Mouse (Mus musculus): Measurements from ENCODE around the gene Sipa1l1. TPM values are rescaled to one million over a fixed set of nuclear protein-coding genes. Genes with fewer than 3 reads are reported as not detected.
A peak's percentile ranks its signal among the peaks of the same experiment; 100 is the strongest.

The Sipa1l1 gene
- polyA plus RNA-seq (2012; rRNA removed) = 181 and 182 TPM in 2 replicates

- peak; percentile 94 to 97 for DNase-seq (ENCODE audit: extremely low spot score in 1 of 2, low spot score in 1 of 2)
Observed at GRCm38 (mm10) chr12:82168820-82169533, at the start of gene Sipa1l1. TSS of gene Sipa1l1 (plus strand) at chr12:82169320.

DNA sequence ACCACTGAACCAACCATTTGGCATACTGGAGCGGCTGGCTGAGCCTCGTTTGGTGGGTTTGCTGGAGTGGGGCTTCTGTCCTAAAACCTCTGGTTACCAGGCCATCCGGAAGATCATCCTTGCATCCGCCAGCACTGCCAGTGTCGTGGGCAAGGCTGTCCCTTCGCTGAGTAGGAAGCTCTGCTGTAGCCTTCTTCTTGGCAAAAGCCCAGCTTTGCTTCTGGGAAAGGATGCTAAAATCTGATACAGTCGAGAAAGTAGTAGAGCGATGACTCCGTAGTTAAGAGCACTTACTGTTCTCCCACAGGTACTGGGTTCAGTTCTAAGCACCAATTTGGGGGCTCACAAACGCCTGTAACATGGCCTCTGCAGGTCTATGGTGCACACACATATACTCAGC lies 47.2 kb upstream of the Sipa1l1 start:
- peak in 1 of 2 experiments; percentile 72 for DNase-seq (ENCODE audit: extremely low spot score in 1 of 2, low spot score in 1 of 2)

- peak in 1 of 2 experiments; percentile 57 for DNase-seq (ENCODE audit: extremely low spot score in 1 of 2, low spot score in 1 of 2)
Observed at GRCm38 (mm10) chr12:82122450-82123249, 46.5 kb upstream of the Sipa1l1 start.

DNA sequence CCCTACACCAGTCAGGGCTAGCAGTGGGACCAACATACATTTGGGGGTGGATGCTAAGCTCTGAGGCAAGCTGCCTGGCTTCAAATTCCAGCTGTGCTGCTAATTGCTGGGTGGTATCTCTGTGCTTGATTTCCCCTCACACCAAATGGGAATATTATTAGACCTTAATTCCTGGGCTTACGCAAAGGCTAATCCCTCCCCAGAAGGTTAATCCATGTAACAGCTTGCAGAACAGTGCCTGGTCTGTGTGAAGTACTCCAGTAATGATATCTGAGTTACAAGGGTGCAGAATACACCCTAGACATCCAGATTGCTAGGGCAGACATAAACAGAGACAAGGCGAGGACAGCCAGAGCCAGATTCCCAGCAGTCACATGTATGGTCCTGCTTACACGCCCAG lies 42.3 kb upstream of the Sipa1l1 start:
- no peak for DNase-seq (ENCODE audit: extremely low spot score in 1 of 2, low spot score in 1 of 2)

GRCm38 (mm10) chr12:82139234-82140166 lies 29.6 kb upstream of the Sipa1l1 start:
- no peak for DNase-seq (ENCODE audit: extremely low spot score in 1 of 2, low spot score in 1 of 2)

GRCm38 (mm10) chr12:82143371-82143770 lies 25.7 kb upstream of the Sipa1l1 start:
- DNase-seq (ENCODE audit: extremely low spot score in 1 of 2, low spot score in 1 of 2) = no peak

DNA sequence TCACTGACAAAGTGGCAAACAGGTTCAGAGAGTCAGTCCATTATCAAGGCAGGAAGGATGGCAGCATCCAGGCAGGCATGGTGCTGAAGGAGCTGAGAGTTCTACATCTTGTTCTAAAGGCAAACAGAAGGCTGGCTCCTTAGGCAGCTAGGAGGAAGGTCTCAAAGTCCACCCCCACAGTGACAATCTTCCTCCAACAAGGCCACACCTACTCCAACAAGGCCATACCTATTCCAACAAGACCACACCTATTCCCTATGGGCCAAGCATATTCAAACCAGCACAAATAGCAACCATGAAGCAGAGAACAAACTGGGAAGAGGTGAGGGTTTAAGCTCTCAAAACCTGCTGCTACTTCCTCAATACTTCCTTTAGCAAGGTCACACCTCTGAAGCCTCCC lies 23.9 kb upstream of the Sipa1l1 start:
- no peak for DNase-seq (ENCODE audit: extremely low spot score in 1 of 2, low spot score in 1 of 2)

- no peak for DNase-seq (ENCODE audit: extremely low spot score in 1 of 2, low spot score in 1 of 2)
Observed at GRCm38 (mm10) chr12:82147021-82147693, 22.0 kb upstream of the Sipa1l1 start.

GRCm38 (mm10) chr12:82148328-82148930 lies 20.7 kb upstream of the Sipa1l1 start:
- DNase-seq (ENCODE audit: extremely low spot score in 1 of 2, low spot score in 1 of 2) = no peak

DNA sequence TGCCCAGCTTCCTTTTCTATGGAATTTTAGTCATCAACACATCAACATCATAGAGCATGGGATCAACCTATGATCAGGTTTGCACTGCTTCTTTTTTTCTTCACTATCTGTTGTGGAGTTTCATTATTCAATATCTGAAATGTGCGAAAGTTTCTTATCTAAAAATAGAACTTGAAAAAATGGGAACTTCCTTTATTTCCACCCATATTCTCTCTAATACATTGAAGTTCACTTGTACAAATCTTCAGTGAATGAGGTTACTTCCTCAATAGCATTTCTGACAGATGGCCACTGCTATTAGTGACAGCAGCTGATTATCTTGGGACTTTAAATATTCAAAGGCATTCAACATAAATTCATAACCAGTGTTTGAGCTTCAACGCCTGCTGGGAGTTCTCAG lies 18.1 kb upstream of the Sipa1l1 start:
- no peak for DNase-seq (ENCODE audit: extremely low spot score in 1 of 2, low spot score in 1 of 2)

DNA sequence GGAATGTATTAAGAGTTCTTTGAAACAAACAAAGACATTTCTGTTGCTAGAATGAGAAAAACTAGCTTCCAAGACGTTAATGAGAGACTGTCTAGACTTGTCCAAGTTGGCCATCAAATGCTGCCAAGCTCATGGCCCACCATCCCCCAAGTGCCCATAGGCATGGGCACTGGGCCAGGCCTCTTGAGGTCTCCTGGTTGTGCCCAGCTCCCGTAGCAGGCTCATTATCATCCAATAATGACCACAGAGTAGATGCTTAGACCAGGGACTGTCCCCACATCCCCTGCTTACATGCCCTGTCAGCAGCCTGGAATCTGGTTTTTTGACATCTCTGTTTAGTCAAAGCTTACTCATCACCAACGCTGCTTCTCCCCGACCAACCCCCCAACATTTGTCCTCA lies 14.6 kb upstream of the Sipa1l1 start:
- DNase-seq (ENCODE audit: extremely low spot score in 1 of 2, low spot score in 1 of 2) = no peak

- peak in 1 of 2 experiments; percentile 71 for DNase-seq (ENCODE audit: extremely low spot score in 1 of 2, low spot score in 1 of 2)
Observed at GRCm38 (mm10) chr12:82158516-82158915, 10.6 kb upstream of the Sipa1l1 start.

- DNase-seq (ENCODE audit: extremely low spot score in 1 of 2, low spot score in 1 of 2) = no peak
Observed at GRCm38 (mm10) chr12:82159372-82159771, 9.7 kb upstream of the Sipa1l1 start.

GRCm38 (mm10) chr12:82165651-82166050 lies 3.5 kb upstream of the Sipa1l1 start:
- DNase-seq (ENCODE audit: extremely low spot score in 1 of 2, low spot score in 1 of 2) = no peak

DNA sequence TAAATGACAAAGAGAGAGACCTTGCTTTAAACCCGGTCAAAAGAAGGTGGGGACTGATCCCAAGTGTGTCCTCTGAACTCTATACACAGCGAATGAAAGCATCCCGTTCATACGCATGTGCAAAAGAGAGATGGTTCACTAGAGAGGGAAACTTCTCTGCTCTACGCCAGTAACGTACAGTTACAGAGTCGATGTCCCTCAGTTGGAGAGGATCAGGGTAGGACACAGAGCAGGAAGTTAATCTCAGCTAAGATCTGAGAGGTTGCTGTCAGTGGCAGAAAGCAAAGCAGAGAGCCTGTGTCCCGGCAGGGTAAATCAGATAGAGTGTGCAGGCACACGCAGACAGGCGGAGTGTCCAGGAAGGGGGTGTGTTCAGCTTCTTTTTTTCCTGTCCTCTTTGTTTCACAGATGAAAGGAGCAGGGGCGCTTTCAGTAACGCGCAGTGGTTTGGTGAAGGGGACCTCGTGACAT lies 3.0 kb upstream of the Sipa1l1 start:
- no peak for DNase-seq (ENCODE audit: extremely low spot score in 1 of 2, low spot score in 1 of 2)

DNA sequence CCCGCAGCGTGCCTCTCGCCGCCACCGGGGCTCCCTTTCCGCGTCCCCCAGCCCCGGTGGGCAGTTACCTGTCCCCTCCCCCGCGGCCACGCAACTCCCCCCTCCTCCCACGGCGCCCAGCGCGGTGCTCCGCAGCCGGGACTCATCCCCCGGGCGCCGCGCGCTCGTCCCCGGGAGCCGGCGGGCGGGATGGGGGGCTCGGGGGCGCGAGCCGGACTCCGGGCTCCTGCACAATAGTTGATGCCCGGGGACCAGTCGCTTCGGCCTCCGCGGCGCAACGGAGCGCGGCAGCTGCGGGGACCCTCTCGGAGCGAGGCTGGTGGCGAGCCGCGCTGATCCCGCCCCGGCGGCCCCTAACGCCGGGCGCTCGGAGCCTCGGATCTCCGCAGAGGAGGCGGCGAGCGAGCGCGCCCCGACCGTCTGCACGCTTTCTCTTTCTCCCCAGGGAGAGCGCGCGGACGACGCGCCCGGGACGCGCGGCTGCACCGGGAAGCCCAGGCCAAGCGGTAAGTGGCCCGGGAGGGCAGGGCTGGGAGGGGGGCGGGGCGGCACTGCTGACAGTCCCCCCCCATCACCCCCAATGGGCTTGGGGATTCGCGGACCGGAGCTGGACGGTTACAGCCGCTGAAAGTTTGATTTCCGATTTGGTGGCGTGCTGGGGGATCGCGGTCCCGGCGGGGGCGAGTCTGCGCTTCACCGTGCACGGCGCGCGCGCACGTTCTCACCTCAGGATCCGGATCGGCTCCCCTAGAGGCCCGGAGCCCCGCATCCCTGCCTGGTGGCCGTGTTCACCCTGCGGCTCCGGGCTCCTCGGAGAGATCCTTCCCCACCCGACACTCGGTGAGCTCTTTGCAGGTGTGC lies 681 bp downstream of the Sipa1l1 start:
- DNase-seq (ENCODE audit: extremely low spot score in 1 of 2, low spot score in 1 of 2) = peak in 1 of 2 experiments; percentile 79

DNA sequence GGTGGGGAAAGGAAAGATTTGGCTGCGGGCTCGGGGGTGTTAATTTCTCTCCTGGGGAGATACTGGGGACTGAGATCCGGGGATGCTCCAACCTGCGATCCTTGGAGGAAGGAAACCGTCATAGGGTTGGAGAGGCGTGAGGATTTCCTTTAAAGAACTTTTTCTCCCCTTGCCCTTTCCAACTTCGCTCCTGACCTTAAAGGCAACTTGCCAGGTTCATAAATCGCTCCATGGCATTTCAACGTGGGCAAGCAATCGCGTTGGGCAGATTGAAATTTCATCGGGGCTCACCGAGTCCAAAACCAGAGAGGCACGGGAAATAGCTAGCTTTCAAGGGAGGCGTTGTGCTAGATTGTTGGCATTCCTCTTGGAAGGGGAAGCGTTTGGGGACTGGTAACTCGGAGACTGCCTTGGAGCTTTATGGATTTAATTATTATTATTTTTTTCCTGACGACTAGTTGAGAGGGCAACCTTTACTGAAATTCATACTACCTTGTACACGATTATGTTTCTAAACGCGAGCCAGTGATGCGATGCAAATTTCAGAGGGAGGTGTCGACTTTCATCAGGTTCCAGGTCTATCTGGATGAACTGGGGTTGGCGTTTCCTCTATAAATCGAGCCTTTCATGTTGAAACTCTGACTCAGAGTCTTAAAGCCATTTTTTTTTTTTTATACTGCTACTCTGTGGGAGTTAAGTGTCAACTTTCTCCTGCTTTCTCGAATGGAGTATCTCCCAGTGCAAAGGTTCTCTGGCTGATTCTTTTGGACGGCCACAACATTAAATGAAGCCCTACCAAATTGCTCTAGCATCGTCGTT lies 1.6 kb downstream of the Sipa1l1 start:
- peak in 1 of 2 experiments; percentile 38 for DNase-seq (ENCODE audit: extremely low spot score in 1 of 2, low spot score in 1 of 2)

DNA sequence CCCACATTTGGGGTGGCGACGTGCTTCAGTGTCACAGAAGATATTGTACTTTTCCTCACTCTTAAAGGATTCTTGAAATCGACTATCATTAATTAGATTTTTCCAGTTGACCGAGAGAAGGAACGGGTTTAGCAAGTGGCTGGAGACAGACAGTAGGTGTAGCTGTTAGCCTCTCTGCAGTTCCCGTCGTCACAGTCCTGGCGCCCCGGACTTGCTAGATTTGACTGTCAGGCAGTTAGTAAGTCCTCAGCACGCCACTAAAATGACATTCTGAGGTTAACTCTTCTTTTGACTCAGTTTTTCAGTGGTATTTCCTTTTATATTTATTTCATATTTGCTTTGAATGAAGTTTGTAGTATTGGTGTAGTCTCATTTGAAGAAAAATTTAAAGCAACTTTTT lies 2.5 kb downstream of the Sipa1l1 start:
- DNase-seq (ENCODE audit: extremely low spot score in 1 of 2, low spot score in 1 of 2) = peak in 1 of 2 experiments; percentile 65

Measured in frontal cortex, adult 2 months (tissue).